Mouse (Mus musculus) ES-Bruce4 (cell line): ENCODE results near the gene Ttc19. TPM values are rescaled to one million over a fixed set of nuclear protein-coding genes. Genes with fewer than 3 reads are reported as not detected.
A peak's percentile ranks its signal among the peaks of the same experiment; 100 is the strongest.
"Not testable (repeated sequence)": the region's sequence is repeated elsewhere in the genome, so short reads cannot be mapped to it uniquely, and the experiment has no call there.

Experiments used
- H3K27ac ChIP-seq: 2 replicates; pipeline ENCODE4 v1.5.1; 2012; ENCODE audit warnings: low read length, inconsistent platforms; ENCODE audit not compliant: insufficient read depth
- H3K27me3 ChIP-seq: 2 replicates; pipeline ENCODE4 v1.6.1; 2012; ENCODE audit warnings: mild to moderate bottlenecking, low read length, inconsistent platforms; ENCODE audit not compliant: control insufficient read depth, poor library complexity, insufficient read depth, severe bottlenecking
- H3K36me3 ChIP-seq: 2 replicates; pipeline ENCODE4 v1.6.1; 2012; ENCODE audit warnings: inconsistent platforms, mild to moderate bottlenecking, low read length, moderate library complexity; ENCODE audit not compliant: control insufficient read depth, poor library complexity, insufficient read depth, severe bottlenecking
- H3K4me1 ChIP-seq: one replicate; pipeline ENCODE4 v1.8.1; 2011; ENCODE audit warnings: low read length; ENCODE audit not compliant: control insufficient read depth, insufficient read depth
- H3K4me3 ChIP-seq: 2 replicates; pipeline ENCODE4 v1.5.1; 2011; ENCODE audit warnings: low read depth, mild to moderate bottlenecking, low read length
- H3K9ac ChIP-seq: 2 replicates; pipeline ENCODE4 v1.6.1; 2012; ENCODE audit warnings: low read depth, mild to moderate bottlenecking, inconsistent platforms; ENCODE audit not compliant: poor library complexity, severe bottlenecking
- H3K9me3 ChIP-seq: replicated peaks from 2 replicates; pipeline ENCODE4 v1.6.1; 2012; ENCODE audit warnings: mild to moderate bottlenecking, low read length, inconsistent platforms; ENCODE audit not compliant: control insufficient read depth, poor library complexity, insufficient read depth, severe bottlenecking
- CTCF ChIP-seq: IDR thresholded peaks from one replicate; pipeline ENCODE4 v1.8.1; 2011; ENCODE audit warnings: low read depth, low read length
- EP300 ChIP-seq: IDR thresholded peaks from 2 replicates; pipeline ENCODE4 v1.6.1; 2011; ENCODE audit warnings: low read depth, low read length; ENCODE audit not compliant: insufficient read depth
- POLR2A ChIP-seq: IDR thresholded peaks from one replicate; pipeline ENCODE4 v1.8.1; 2011; ENCODE audit warnings: low read length; ENCODE audit not compliant: insufficient read depth
- polyA plus RNA-seq: library from polyadenylated mRNA; stranded (reverse); fragments of >200 nt; gene quantifications from 2 replicates; pipeline ENCODE4 v1.2.4, GENCODE M21; 2011; ENCODE audit warnings: low read depth; ENCODE audit not compliant: missing spikeins, insufficient read depth, insufficient read length

Ttc19 gene
- polyA plus RNA-seq, 1 experiment = 32.3 TPM

DNA sequence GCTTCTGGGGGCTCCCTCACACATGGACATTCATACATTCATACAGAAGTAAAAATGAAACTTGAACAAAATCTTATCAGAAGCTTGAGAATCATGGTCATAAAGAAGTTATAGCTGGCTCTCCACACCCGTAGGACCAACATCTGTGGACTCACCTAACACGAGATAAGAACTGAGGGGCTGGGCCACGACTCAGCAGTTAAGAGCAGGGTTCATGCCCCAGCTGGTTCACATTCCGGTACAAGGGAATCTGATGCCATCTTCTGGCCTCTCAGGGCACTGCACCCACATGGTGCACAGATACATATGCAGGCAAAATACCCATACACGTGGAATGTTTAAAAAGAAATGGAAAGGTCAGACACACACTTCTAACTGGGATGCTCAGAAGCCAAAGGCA lies 3.2 kb upstream of the Ttc19 start:
- peak; percentile 80 for TF ChIP-seq CTCF
- TF ChIP-seq EP300 = no peak
- TF ChIP-seq POLR2A = no peak
- H3K27me3 ChIP-seq = no peaks in the 10 kb centered on the region
- H3K9me3 ChIP-seq = no peaks in the 10 kb centered on the region
- no peak overlapping the region for H3K27ac ChIP-seq
- H3K4me3 ChIP-seq = no peak overlapping the region
- H3K36me3 ChIP-seq = no peaks in the 10 kb centered on the region
- H3K4me1 ChIP-seq = no peaks in the 10 kb centered on the region
- H3K9ac ChIP-seq = no peak overlapping the region

DNA sequence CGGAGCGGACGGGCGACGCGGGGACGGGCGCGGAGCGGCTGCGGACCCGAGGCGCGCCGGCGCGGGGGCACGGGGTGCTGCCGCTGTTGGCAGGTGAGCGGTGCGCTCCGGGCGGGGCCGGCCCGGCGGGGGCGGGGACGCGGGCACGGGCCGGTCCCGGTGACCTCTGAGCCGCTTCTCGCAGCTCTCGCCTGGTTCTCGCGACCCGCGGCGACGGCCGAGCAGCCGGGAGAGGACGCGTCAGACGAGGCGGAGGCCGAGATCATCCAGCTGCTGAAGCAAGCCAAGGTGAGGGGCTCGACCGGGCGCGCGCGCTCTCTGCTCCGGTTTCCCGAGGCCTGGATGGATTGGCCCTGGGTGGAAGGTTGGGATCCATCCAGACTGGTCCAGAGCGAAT lies 326 bp downstream of the Ttc19 start:
- Histone ChIP-seq H3K36me3 (peaks cover 16% of the 10 kb centered on the region), H3K27me3 (no peaks in the 10 kb centered on the region), H3K4me3 (peak overlapping the region; percentile 95), H3K27ac (no peak overlapping the region), H3K9me3 (no peaks in the 10 kb centered on the region), H3K9ac (peak overlapping the region; percentile 81), H3K4me1 (no peaks in the 10 kb centered on the region)
- TF ChIP-seq CTCF (no peak), POLR2A (no peak), EP300 (no peak)

GRCm38 (mm10) chr11:62284020-62284419 lies 2.7 kb downstream of the Ttc19 start:
- not testable (repeated sequence) for H3K27ac ChIP-seq, H3K9me3 ChIP-seq, H3K9ac ChIP-seq, H3K4me3 ChIP-seq, H3K27me3 ChIP-seq, H3K4me1 ChIP-seq
- peaks cover 21% of the 10 kb centered on the region for H3K36me3 ChIP-seq

GRCm38 (mm10) chr11:62285020-62285419 lies 3.7 kb downstream of the Ttc19 start:
- Histone ChIP-seq H3K4me3 (no peak overlapping the region), H3K9me3 (no peaks in the 10 kb centered on the region), H3K36me3 (peaks cover 21% of the 10 kb centered on the region), H3K9ac (no peak overlapping the region), H3K27me3 (no peaks in the 10 kb centered on the region), H3K27ac (no peak overlapping the region), H3K4me1 (no peaks in the 10 kb centered on the region)
- no peak for TF ChIP-seq CTCF
- no peak for TF ChIP-seq EP300
- TF ChIP-seq POLR2A = no peak

DNA sequence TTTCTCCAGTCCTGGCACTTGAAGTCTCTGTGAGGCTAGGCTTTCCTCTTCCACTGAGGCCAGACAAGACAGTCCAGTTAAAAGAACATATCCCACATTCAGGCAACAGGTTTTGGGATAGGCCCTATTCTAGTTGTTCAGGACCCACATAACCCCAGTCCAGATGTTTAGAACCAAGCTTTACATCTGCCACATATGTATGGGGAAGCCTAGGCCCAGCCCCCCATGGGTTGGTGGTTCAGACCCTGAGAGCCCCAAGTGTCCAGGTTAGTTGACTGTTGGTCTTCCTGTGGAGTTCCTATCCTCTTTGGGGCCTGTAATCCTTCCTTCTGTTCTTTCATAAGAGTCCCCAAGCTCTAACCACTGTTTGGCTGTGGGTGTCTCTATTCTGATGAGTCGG lies 6.4 kb downstream of the Ttc19 start:
- H3K4me3 ChIP-seq = no peak overlapping the region
- TF ChIP-seq POLR2A (no peak), EP300 (no peak), CTCF (no peak)
- H3K36me3 ChIP-seq = peaks cover 32% of the 10 kb centered on the region

GRCm38 (mm10) chr11:62294121-62294520 lies 12.8 kb downstream of the Ttc19 start:
- no peaks in the 10 kb centered on the region for H3K4me1 ChIP-seq
- H3K4me3 ChIP-seq = no peak overlapping the region
- H3K27me3 ChIP-seq = no peaks in the 10 kb centered on the region
- peak overlapping the region; percentile 22; the same call in 1 of the 2 replicates for H3K27ac ChIP-seq
- TF ChIP-seq EP300 = no peak
- no peak for TF ChIP-seq CTCF
- no peak for TF ChIP-seq POLR2A
- H3K9ac ChIP-seq = no peak overlapping the region
- H3K9me3 ChIP-seq = no peaks in the 10 kb centered on the region
- peaks cover 18% of the 10 kb centered on the region for H3K36me3 ChIP-seq

More for the DNA sequence above, 6.4 kb downstream of the Ttc19 start:
- Histone ChIP-seq H3K27ac (no peak overlapping the region), H3K9ac (no peak overlapping the region), H3K4me1 (no peaks in the 10 kb centered on the region), H3K9me3 (no peaks in the 10 kb centered on the region), H3K27me3 (no peaks in the 10 kb centered on the region)

- no peak overlapping the region for H3K9ac ChIP-seq
- TF ChIP-seq POLR2A (no peak), CTCF (no peak), EP300 (no peak)
- no peak overlapping the region for H3K4me3 ChIP-seq
- H3K27ac ChIP-seq = no peak overlapping the region
- no peaks in the 10 kb centered on the region for H3K4me1 ChIP-seq
- no peaks in the 10 kb centered on the region for H3K9me3 ChIP-seq
- peaks cover 10% of the 10 kb centered on the region for H3K36me3 ChIP-seq
- H3K27me3 ChIP-seq = no peaks in the 10 kb centered on the region
Observed at GRCm38 (mm10) chr11:62298883-62299282, 17.6 kb downstream of the Ttc19 start.
